Mouse (Mus musculus): ENCODE data around the gene Gja4. TPM values are rescaled to one million over a fixed set of nuclear protein-coding genes. Genes with fewer than 3 reads are reported as not detected.
A peak's percentile ranks its signal among the peaks of the same experiment; 100 is the strongest.

The Gja4 gene
- polyA plus RNA-seq, 2 experiments = 17.7 to 21.3 TPM

DNA sequence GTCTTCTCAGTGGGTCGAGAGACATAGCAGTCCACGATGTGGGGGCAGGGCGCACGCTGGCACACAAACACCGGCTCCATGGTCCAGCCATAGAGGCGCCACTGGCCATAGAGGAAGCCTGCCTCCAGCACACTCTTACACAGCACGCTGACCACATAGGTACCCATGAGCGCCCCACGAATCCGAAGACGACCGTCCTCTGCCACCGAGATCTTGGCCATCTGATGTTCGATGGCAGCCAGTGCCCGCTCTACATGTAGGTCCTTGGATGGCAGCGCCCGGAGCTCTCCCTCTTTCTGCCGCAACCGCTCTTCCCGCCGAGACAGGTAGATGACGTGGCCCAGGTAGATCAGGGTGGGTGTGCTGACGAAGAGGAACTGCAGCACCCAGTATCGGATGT is 1.5 kb downstream of the Gja4 start:
- Histone ChIP-seq H3K27ac (replicated peaks; ENCODE audit: low read depth, low read length) (no peak overlapping the region), H3K9ac (ENCODE audit: low read depth, low read length, severe bottlenecking) (no peak overlapping the region), H3K9me3 (ENCODE audit: control insufficient read depth, low read length) (no peaks in the 10 kb centered on the region), H3K4me2 (replicated peaks; ENCODE audit: low read depth, low read length, severe bottlenecking) (no peak overlapping the region), H3K36me3 (ENCODE audit: control insufficient read depth, insufficient read depth, low read length) (no peaks in the 10 kb centered on the region), H3K4me1 (ENCODE audit: control insufficient read depth, insufficient read depth, low read length) (peaks cover 5% of the 10 kb centered on the region; the same call in 1 of the 2 replicates), H3K4me3 (replicated peaks; ENCODE audit: low read length) (no peak overlapping the region), H3K27me3 (ENCODE audit: control insufficient read depth, insufficient read depth, low read length) (peaks cover 8% of the 10 kb centered on the region)
- no peak for DNase-seq (ENCODE audit: low spot score)
- no peak for TF ChIP-seq POLR2A (IDR thresholded peaks at IDR 0.05; ENCODE audit: borderline replicate concordance, extremely low read depth, insufficient read depth, insufficient read length)
- WGBS = 65% methylated on average over 24 of the region's 24 CpGs
- ATAC-seq (ENCODE audit: low FRiP score, low read depth) = no peak

DNA sequence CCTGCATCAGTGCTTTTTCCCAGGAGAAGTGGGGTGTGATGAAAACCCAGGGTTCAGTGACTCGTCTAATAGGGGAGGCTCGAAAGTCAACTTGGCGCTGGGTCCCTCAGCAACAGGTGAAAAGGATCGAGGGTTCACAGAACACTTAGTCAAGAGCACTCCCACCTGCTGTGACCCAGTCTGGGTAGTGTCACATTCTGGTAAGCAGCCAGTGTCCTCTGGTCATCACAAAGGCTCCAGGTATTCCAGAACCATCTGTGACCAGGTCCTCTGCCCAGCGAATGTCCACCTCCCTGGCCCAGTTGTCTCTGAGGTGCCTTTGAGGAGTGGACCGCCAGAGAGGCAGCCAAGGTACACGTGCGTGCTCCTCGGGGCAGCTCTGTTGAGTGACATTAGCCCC is 2.3 kb downstream of the Gja4 start:
- no peak overlapping the region for H3K4me2 ChIP-seq (replicated peaks; ENCODE audit: low read depth, low read length, severe bottlenecking)
- peaks cover 8% of the 10 kb centered on the region for H3K27me3 ChIP-seq (ENCODE audit: control insufficient read depth, insufficient read depth, low read length)
- H3K4me3 ChIP-seq (replicated peaks; ENCODE audit: low read length) = no peak overlapping the region
- H3K9ac ChIP-seq (ENCODE audit: low read depth, low read length, severe bottlenecking) = no peak overlapping the region
- no peak overlapping the region for H3K27ac ChIP-seq (replicated peaks; ENCODE audit: low read depth, low read length)
- no peaks in the 10 kb centered on the region for H3K9me3 ChIP-seq (ENCODE audit: control insufficient read depth, low read length)
- DNase-seq (ENCODE audit: low spot score) = no peak
- no peak for ATAC-seq (ENCODE audit: low FRiP score, low read depth)
- H3K36me3 ChIP-seq (ENCODE audit: control insufficient read depth, insufficient read depth, low read length) = no peaks in the 10 kb centered on the region
- 54% methylated on average over 9 of the region's 9 CpGs for WGBS
- TF ChIP-seq POLR2A (IDR thresholded peaks at IDR 0.05; ENCODE audit: borderline replicate concordance, extremely low read depth, insufficient read depth, insufficient read length) = no peak
- peaks cover 5% of the 10 kb centered on the region; the same call in 1 of the 2 replicates for H3K4me1 ChIP-seq (ENCODE audit: control insufficient read depth, insufficient read depth, low read length)

DNA sequence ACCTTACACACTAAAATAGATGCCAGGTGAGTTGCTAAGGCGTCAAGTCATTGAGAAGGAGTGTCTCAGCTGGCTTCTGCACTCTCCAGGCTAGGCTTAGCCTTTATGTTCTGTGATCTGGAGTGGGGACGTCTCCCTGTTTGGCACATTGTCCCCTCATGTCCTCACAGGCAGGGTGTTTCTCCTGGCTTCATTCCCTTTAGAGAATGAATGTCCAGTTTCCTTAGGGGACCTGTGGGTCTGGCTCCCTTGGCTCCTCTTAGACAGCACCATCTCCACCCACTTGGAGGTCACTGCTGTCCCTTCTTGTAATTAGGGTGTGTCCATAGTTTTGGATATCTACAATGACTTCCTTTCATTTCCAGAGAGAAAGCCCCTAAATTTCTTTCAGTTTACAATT is 6.9 kb downstream of the Gja4 start:
- 61% methylated on average over 2 of the region's 2 CpGs for WGBS
- DNase-seq (ENCODE audit: low spot score) (no peak), ATAC-seq (ENCODE audit: low FRiP score, low read depth) (no peak)
- no peak overlapping the region for H3K4me2 ChIP-seq (replicated peaks; ENCODE audit: low read depth, low read length, severe bottlenecking)
- no peaks in the 10 kb centered on the region for H3K36me3 ChIP-seq (ENCODE audit: control insufficient read depth, insufficient read depth, low read length)
- no peak overlapping the region for H3K9ac ChIP-seq (ENCODE audit: low read depth, low read length, severe bottlenecking)
- no peak overlapping the region for H3K4me3 ChIP-seq (replicated peaks; ENCODE audit: low read length)
- H3K9me3 ChIP-seq (ENCODE audit: control insufficient read depth, low read length) = no peaks in the 10 kb centered on the region
- no peak overlapping the region for H3K27ac ChIP-seq (replicated peaks; ENCODE audit: low read depth, low read length)
- no peak for TF ChIP-seq POLR2A (IDR thresholded peaks at IDR 0.05; ENCODE audit: borderline replicate concordance, extremely low read depth, insufficient read depth, insufficient read length)
- no peaks in the 10 kb centered on the region for H3K27me3 ChIP-seq (ENCODE audit: control insufficient read depth, insufficient read depth, low read length)
- no peaks in the 10 kb centered on the region for H3K4me1 ChIP-seq (ENCODE audit: control insufficient read depth, insufficient read depth, low read length)

DNA sequence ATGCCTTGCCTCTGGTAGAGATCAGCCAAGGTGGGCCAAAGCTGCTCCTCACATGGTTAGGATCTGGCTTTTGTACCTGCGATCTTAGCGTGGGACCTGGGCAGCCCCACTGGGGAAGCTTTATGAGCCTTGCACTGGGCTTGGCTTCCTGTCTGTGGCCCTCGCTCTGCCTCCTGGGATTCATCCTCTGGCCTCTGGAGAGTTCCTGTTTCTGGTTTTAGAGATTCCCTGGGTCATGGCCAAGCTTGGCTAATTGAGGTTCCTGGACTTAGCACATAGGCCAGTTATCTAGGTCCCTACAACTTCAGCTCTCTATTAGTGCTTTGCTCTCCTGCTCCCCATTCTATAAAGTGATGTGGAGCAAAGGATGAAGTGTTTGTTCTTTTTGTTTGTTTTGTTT is 10.0 kb downstream of the Gja4 start:
- no peaks in the 10 kb centered on the region for H3K27me3 ChIP-seq (ENCODE audit: control insufficient read depth, insufficient read depth, low read length)
- no peak overlapping the region for H3K4me3 ChIP-seq (replicated peaks; ENCODE audit: low read length)
- H3K36me3 ChIP-seq (ENCODE audit: control insufficient read depth, insufficient read depth, low read length) = no peaks in the 10 kb centered on the region
- H3K27ac ChIP-seq (replicated peaks; ENCODE audit: low read depth, low read length) = no peak overlapping the region
- no peak for TF ChIP-seq POLR2A (IDR thresholded peaks at IDR 0.05; ENCODE audit: borderline replicate concordance, extremely low read depth, insufficient read depth, insufficient read length)
- 68% methylated on average over 3 of the region's 3 CpGs for WGBS
- ATAC-seq (ENCODE audit: low FRiP score, low read depth) (no peak), DNase-seq (ENCODE audit: low spot score) (no peak)
- no peak overlapping the region for H3K9ac ChIP-seq (ENCODE audit: low read depth, low read length, severe bottlenecking)
- H3K4me1 ChIP-seq (ENCODE audit: control insufficient read depth, insufficient read depth, low read length) = no peaks in the 10 kb centered on the region
- no peaks in the 10 kb centered on the region for H3K9me3 ChIP-seq (ENCODE audit: control insufficient read depth, low read length)
- no peak overlapping the region for H3K4me2 ChIP-seq (replicated peaks; ENCODE audit: low read depth, low read length, severe bottlenecking)

DNA sequence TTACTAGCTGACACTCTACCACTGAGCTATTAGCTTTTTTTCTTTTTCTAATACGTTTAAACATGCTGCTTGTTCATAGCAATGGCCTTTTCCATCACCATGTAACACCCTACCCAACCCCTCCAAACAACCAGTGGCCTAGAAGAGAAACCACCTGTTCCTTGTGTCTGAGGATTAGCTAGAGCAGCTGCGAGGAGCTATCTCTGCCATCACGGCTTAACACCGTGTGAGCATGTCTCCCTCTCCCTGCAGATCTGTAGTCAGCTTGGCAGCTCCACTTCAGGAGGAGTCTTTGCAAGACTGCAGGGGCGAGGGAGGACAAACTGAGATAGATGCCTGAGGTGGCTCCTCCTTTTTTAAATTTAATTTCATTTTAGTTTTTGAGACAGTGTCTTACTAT is 13.3 kb downstream of the Gja4 start:
- Histone ChIP-seq H3K36me3 (ENCODE audit: control insufficient read depth, insufficient read depth, low read length) (no peaks in the 10 kb centered on the region), H3K4me1 (ENCODE audit: control insufficient read depth, insufficient read depth, low read length) (no peaks in the 10 kb centered on the region), H3K27me3 (ENCODE audit: control insufficient read depth, insufficient read depth, low read length) (no peaks in the 10 kb centered on the region), H3K4me2 (replicated peaks; ENCODE audit: low read depth, low read length, severe bottlenecking) (no peak overlapping the region), H3K9ac (ENCODE audit: low read depth, low read length, severe bottlenecking) (no peak overlapping the region), H3K4me3 (replicated peaks; ENCODE audit: low read length) (no peak overlapping the region), H3K9me3 (ENCODE audit: control insufficient read depth, low read length) (no peaks in the 10 kb centered on the region), H3K27ac (replicated peaks; ENCODE audit: low read depth, low read length) (no peak overlapping the region)
- ATAC-seq (ENCODE audit: low FRiP score, low read depth) = 0 out of 2 replicates have a peak, but pooled peaks have one; percentile 37
- DNase-seq (ENCODE audit: low spot score) = peak; percentile 20
- no peak for TF ChIP-seq POLR2A (IDR thresholded peaks at IDR 0.05; ENCODE audit: borderline replicate concordance, extremely low read depth, insufficient read depth, insufficient read length)
- WGBS = 62% methylated on average over 5 of the region's 5 CpGs

GRCm38 (mm10) chr4:127292631-127293030 is 21.2 kb downstream of the Gja4 start:
- WGBS = 82% methylated on average over 5 of the region's 5 CpGs
- no peak overlapping the region for H3K4me2 ChIP-seq (replicated peaks; ENCODE audit: low read depth, low read length, severe bottlenecking)
- no peak for TF ChIP-seq POLR2A (IDR thresholded peaks at IDR 0.05; ENCODE audit: borderline replicate concordance, extremely low read depth, insufficient read depth, insufficient read length)

More at GRCm38 (mm10) chr4:127292631-127293030, 21.2 kb downstream of the Gja4 start:
- no peak for ATAC-seq (ENCODE audit: low FRiP score, low read depth)
- H3K4me1 ChIP-seq (ENCODE audit: control insufficient read depth, insufficient read depth, low read length) = no peaks in the 10 kb centered on the region
- no peak for DNase-seq (ENCODE audit: low spot score)
- no peaks in the 10 kb centered on the region for H3K27me3 ChIP-seq (ENCODE audit: control insufficient read depth, insufficient read depth, low read length)
- H3K9ac ChIP-seq (ENCODE audit: low read depth, low read length, severe bottlenecking) = no peak overlapping the region
- no peaks in the 10 kb centered on the region for H3K36me3 ChIP-seq (ENCODE audit: control insufficient read depth, insufficient read depth, low read length)
- no peak overlapping the region for H3K4me3 ChIP-seq (replicated peaks; ENCODE audit: low read length)
- no peaks in the 10 kb centered on the region for H3K9me3 ChIP-seq (ENCODE audit: control insufficient read depth, low read length)
- H3K27ac ChIP-seq (replicated peaks; ENCODE audit: low read depth, low read length) = no peak overlapping the region
